Mouse (Mus musculus): ENCODE measurements around the gene Slamf9. TPM values are rescaled to one million over a fixed set of nuclear protein-coding genes. Genes with fewer than 3 reads are reported as not detected.

Slamf9 gene
- polyA plus RNA-seq, 1 experiment from 2014 or later = 1.5 TPM

DNA sequence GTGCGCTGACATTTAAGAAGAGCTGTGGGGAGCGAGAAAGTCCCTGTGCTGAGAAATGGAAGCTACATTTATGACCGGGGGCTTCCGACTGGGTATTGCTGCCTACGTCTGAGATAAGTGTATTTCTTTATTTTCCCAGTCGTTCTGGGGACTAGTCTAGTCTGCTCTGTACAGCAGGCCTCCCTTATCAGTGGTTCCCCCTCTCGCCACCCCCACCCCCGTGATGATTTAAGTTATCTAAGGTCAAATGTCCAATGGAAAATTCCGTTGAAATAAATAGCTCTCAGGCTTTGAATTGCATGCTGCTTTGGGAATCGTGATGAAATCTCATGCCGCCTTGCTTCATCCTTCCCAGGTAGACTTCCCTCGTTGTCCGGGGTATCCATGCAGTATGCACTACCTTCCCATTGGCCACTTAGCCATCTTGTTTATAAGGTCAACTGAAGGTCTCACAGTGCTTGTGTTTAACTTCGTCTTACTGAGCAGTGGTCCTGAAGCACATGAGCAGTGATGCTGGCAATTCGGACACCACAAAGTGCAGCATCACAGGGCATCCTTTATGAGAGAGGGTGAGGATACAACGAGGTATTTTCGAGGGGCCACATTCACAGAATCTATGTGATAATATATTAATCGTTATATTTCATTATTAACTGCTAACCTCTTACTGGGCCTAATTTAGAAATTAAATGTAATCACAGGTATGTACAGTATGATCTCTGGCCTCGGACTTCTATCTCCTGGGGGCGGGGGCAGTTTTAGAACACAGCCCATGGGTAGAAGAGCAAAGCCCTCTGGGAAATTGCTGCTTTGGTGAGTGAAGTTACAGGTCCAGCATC is 41.9 kb upstream of the Slamf9 start:
- H3K4me3 ChIP-seq (ENCODE audit: control insufficient read depth in 1 of 2, insufficient read depth in 1 of 2, low read depth in 1 of 2, low read length in 2 of 2) = no peak overlapping the region
- no peak overlapping the region for H3K9ac ChIP-seq (ENCODE audit: low read length)
- H3K9me3 ChIP-seq (ENCODE audit: control insufficient read depth, low read length) = no peaks in the 10 kb centered on the region
- no peaks in the 10 kb centered on the region for H3K36me3 ChIP-seq (ENCODE audit: control insufficient read depth, insufficient read depth, low read length)
- peak overlapping the region; percentile 9 to 35; a peak in 2 of 4 replicates for H3K27ac ChIP-seq (replicated peaks in 1 of 2; ENCODE audit: control insufficient read depth in 1 of 2, insufficient read depth in 1 of 2, low read depth in 2 of 2, low read length in 2 of 2)
- H3K27me3 ChIP-seq (ENCODE audit: control insufficient read depth, insufficient read depth, low read length) = no peaks in the 10 kb centered on the region
- peak overlapping the region; percentile 35 for H3K4me2 ChIP-seq (ENCODE audit: low read length)
- H3K4me1 ChIP-seq (ENCODE audit: control insufficient read depth in 2 of 2, insufficient read depth in 2 of 2, low read length in 2 of 2) = peaks cover 18 to 32% of the 10 kb centered on the region in 2 experiments
- peak; percentile 40; the same call in 1 of the 2 replicates for ATAC-seq (ENCODE audit: insufficient number of reproducible peaks, insufficient read depth, low FRiP score, low read depth)
- 38% methylated on average over 20 of the region's 20 CpGs for WGBS

DNA sequence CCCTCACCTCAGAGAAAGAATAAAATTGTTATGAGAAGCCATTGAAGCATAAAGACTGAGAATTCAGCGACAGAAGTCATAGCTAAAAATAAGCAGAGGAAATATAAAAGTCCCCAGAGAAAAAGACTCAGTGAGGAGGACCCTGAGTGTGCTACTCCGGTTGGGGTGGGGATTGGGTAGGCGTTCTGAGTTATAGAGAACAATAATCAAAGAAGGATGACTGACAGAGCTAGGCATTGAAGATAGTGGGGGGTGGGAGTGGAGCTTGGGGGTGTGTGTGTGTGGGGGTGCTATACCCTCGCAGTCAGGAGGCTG is 41.4 kb upstream of the Slamf9 start:
- H3K27ac ChIP-seq (replicated peaks in 1 of 2; ENCODE audit: control insufficient read depth in 1 of 2, insufficient read depth in 1 of 2, low read depth in 2 of 2, low read length in 2 of 2) = no peak overlapping the region
- H3K4me3 ChIP-seq (ENCODE audit: control insufficient read depth in 1 of 2, insufficient read depth in 1 of 2, low read depth in 1 of 2, low read length in 2 of 2) = no peak overlapping the region
- H3K36me3 ChIP-seq (ENCODE audit: control insufficient read depth, insufficient read depth, low read length) = no peaks in the 10 kb centered on the region
- no peak overlapping the region for H3K9ac ChIP-seq (ENCODE audit: low read length)
- no peaks in the 10 kb centered on the region for H3K27me3 ChIP-seq (ENCODE audit: control insufficient read depth, insufficient read depth, low read length)
- H3K4me1 ChIP-seq (ENCODE audit: control insufficient read depth in 2 of 2, insufficient read depth in 2 of 2, low read length in 2 of 2) = peaks cover 18 to 32% of the 10 kb centered on the region in 2 experiments
- WGBS = 83% methylated on average over 4 of the region's 4 CpGs
- no peak for ATAC-seq (ENCODE audit: insufficient number of reproducible peaks, insufficient read depth, low FRiP score, low read depth)
- H3K9me3 ChIP-seq (ENCODE audit: control insufficient read depth, low read length) = no peaks in the 10 kb centered on the region
- H3K4me2 ChIP-seq (ENCODE audit: low read length) = no peak overlapping the region

DNA sequence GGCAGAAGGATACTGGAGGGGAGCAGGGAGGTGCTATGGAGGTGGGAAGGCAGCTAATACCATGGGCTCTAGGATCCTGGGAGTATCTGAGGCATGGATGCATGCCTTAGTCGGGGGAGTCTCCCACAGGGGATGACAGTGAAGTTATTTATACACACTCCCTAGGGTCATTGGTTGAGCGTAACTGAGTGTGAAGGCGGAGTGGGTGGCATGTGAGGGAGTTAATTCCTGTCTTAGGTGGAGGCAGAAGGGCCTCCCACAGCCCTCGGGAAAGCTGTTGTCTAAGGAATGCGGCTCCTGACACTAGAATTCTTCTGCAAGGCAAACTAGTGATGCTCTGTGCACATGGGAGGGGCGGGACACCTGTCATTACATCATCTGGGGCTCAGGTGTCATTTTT is 38.4 kb upstream of the Slamf9 start:
- H3K4me2 ChIP-seq (ENCODE audit: low read length) = no peak overlapping the region
- ATAC-seq (ENCODE audit: insufficient number of reproducible peaks, insufficient read depth, low FRiP score, low read depth) = no peak; the same call in 1 of the 2 replicates
- H3K36me3 ChIP-seq (ENCODE audit: control insufficient read depth, insufficient read depth, low read length) = no peaks in the 10 kb centered on the region
- H3K9ac ChIP-seq (ENCODE audit: low read length) = no peak overlapping the region
- no peaks in the 10 kb centered on the region for H3K27me3 ChIP-seq (ENCODE audit: control insufficient read depth, insufficient read depth, low read length)
- no peak overlapping the region for H3K4me3 ChIP-seq (ENCODE audit: control insufficient read depth in 1 of 2, insufficient read depth in 1 of 2, low read depth in 1 of 2, low read length in 2 of 2)
- no peak overlapping the region for H3K27ac ChIP-seq (replicated peaks in 1 of 2; ENCODE audit: control insufficient read depth in 1 of 2, insufficient read depth in 1 of 2, low read depth in 2 of 2, low read length in 2 of 2)
- 30% methylated on average over 6 of the region's 6 CpGs for WGBS
- H3K4me1 ChIP-seq (ENCODE audit: control insufficient read depth in 2 of 2, insufficient read depth in 2 of 2, low read length in 2 of 2) = peaks cover 17 to 28% of the 10 kb centered on the region in 2 experiments
- no peaks in the 10 kb centered on the region for H3K9me3 ChIP-seq (ENCODE audit: control insufficient read depth, low read length)

DNA sequence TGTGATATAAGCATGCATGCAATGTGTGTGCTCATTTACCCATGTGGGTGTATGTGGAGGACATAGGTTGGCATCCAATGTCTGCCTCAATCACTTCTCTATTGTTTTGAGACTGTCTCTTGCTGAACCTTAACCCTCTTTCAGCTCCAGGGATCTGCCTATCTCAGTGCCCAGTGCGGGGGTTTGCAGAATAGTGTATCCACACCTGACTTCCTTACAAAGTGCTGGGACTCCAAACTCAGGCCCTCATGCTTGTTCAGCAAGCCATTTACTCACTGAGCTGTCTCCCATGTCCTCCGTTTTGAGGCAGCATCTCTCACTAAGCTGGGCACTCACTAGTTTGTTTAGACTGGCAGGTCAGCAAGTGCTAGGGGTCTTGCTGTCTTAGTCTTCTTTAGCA is 36.5 kb upstream of the Slamf9 start:
- whole genome bisulfite sequencing = 74% methylated on average over 2 of the region's 2 CpGs

DNA sequence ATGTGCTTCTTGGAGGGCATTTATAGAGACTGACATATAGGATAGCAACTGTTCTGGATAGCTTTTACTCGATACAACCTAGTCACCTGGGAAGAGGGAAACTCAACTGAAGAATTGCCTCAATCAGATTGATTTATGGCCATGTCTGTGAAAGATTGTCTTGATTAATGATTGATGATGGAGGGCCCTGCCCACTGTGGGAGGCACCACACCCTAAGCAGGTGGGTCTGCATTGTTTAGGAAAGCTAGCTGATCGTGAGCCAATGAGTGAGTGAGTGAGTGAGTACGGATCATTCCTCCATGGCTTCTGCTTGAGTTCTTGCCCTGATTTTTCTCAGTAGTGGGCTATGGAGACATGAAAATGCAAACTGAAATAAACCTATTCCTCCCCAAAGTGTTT is 34.6 kb upstream of the Slamf9 start:
- 81% methylated on average over 3 of the region's 3 CpGs for WGBS

More for the DNA sequence above, 36.5 kb upstream of the Slamf9 start:
- no peak overlapping the region for H3K4me2 ChIP-seq (ENCODE audit: low read length)
- no peaks in the 10 kb centered on the region for H3K9me3 ChIP-seq (ENCODE audit: control insufficient read depth, low read length)
- no peak overlapping the region for H3K27ac ChIP-seq (replicated peaks in 1 of 2; ENCODE audit: control insufficient read depth in 1 of 2, insufficient read depth in 1 of 2, low read depth in 2 of 2, low read length in 2 of 2)
- H3K36me3 ChIP-seq (ENCODE audit: control insufficient read depth, insufficient read depth, low read length) = no peaks in the 10 kb centered on the region
- ATAC-seq (ENCODE audit: insufficient number of reproducible peaks, insufficient read depth, low FRiP score, low read depth) = no peak
- peaks cover 4 to 10% of the 10 kb centered on the region in 2 experiments for H3K4me1 ChIP-seq (ENCODE audit: control insufficient read depth in 2 of 2, insufficient read depth in 2 of 2, low read length in 2 of 2)
- H3K4me3 ChIP-seq (ENCODE audit: control insufficient read depth in 1 of 2, insufficient read depth in 1 of 2, low read depth in 1 of 2, low read length in 2 of 2) = no peak overlapping the region
- no peak overlapping the region for H3K9ac ChIP-seq (ENCODE audit: low read length)
- H3K27me3 ChIP-seq (ENCODE audit: control insufficient read depth, insufficient read depth, low read length) = no peaks in the 10 kb centered on the region

DNA sequence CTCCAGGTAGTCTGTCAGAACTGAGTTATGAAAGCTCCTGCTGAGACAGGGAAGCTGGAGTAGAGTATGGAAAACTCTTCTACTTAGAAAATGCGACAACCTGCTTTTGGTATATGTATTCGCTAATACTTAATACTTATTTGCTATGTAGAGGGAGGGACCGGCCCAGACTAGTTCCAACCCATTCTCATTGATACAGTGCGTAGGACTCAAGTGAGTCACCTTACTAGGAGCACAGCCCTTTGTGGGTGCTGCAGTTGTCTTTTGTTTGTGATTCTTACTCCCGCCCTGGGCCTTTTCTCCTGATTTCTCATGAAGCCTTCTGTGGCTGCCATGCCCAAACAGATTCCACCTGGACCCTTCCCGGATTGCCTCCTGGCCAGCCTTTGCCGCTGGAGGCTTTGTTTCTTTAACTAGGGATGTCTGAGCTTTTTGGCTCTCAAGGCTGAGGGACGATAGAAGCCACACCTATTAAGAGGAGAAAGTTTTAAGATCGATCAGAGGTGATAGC is 33.2 kb upstream of the Slamf9 start:
- Histone ChIP-seq H3K27ac (replicated peaks in 1 of 2; ENCODE audit: control insufficient read depth in 1 of 2, insufficient read depth in 1 of 2, low read depth in 2 of 2, low read length in 2 of 2) (no peak overlapping the region), H3K4me1 (ENCODE audit: control insufficient read depth in 2 of 2, insufficient read depth in 2 of 2, low read length in 2 of 2) (no peaks in the 10 kb centered on the region; a peak in 1 of 4 replicates), H3K9me3 (ENCODE audit: control insufficient read depth, low read length) (no peaks in the 10 kb centered on the region), H3K4me3 (ENCODE audit: control insufficient read depth in 1 of 2, insufficient read depth in 1 of 2, low read depth in 1 of 2, low read length in 2 of 2) (no peak overlapping the region), H3K27me3 (ENCODE audit: control insufficient read depth, insufficient read depth, low read length) (no peaks in the 10 kb centered on the region), H3K9ac (ENCODE audit: low read length) (no peak overlapping the region), H3K4me2 (ENCODE audit: low read length) (no peak overlapping the region), H3K36me3 (ENCODE audit: control insufficient read depth, insufficient read depth, low read length) (no peaks in the 10 kb centered on the region)
- 72% methylated on average over 9 of the region's 9 CpGs for WGBS
- no peak for ATAC-seq (ENCODE audit: insufficient number of reproducible peaks, insufficient read depth, low FRiP score, low read depth)

More for the DNA sequence above, 34.6 kb upstream of the Slamf9 start:
- no peak overlapping the region for H3K4me3 ChIP-seq (ENCODE audit: control insufficient read depth in 1 of 2, insufficient read depth in 1 of 2, low read depth in 1 of 2, low read length in 2 of 2)
- H3K4me1 ChIP-seq (ENCODE audit: control insufficient read depth in 2 of 2, insufficient read depth in 2 of 2, low read length in 2 of 2) = peaks cover 4 to 6% of the 10 kb centered on the region in 2 experiments
- no peaks in the 10 kb centered on the region for H3K27me3 ChIP-seq (ENCODE audit: control insufficient read depth, insufficient read depth, low read length)
- H3K9ac ChIP-seq (ENCODE audit: low read length) = no peak overlapping the region
- H3K4me2 ChIP-seq (ENCODE audit: low read length) = no peak overlapping the region
- no peak overlapping the region for H3K27ac ChIP-seq (replicated peaks in 1 of 2; ENCODE audit: control insufficient read depth in 1 of 2, insufficient read depth in 1 of 2, low read depth in 2 of 2, low read length in 2 of 2)
- H3K36me3 ChIP-seq (ENCODE audit: control insufficient read depth, insufficient read depth, low read length) = no peaks in the 10 kb centered on the region
- H3K9me3 ChIP-seq (ENCODE audit: control insufficient read depth, low read length) = no peaks in the 10 kb centered on the region
- ATAC-seq (ENCODE audit: insufficient number of reproducible peaks, insufficient read depth, low FRiP score, low read depth) = no peak

DNA sequence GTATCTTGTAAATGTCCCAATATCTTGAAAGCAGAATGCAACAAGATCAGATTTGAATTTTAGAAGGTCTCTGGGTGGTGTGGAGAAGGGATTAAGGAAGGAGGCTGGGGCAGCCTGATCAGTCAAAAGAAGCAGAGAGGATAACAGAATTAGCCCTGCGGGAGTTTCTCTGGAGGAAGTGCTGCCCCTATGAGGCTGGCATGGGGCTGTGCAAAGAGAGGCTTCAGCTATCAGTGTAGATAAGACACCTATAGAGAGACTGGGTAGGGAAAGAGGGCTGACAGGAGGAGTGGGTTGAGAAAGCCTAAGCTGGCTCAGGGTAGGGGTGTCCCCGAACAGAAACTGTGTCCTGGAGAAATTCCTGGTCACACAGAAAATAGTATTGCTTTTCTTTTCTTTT is 24.9 kb upstream of the Slamf9 start:
- H3K27ac ChIP-seq (replicated peaks in 1 of 2; ENCODE audit: control insufficient read depth in 1 of 2, insufficient read depth in 1 of 2, low read depth in 2 of 2, low read length in 2 of 2) = no peak overlapping the region
- H3K9me3 ChIP-seq (ENCODE audit: control insufficient read depth, low read length) = no peaks in the 10 kb centered on the region
- H3K4me1 ChIP-seq (ENCODE audit: control insufficient read depth in 2 of 2, insufficient read depth in 2 of 2, low read length in 2 of 2) = peaks cover 0 to 2% of the 10 kb centered on the region in 2 experiments; a peak in 1 of 4 replicates
- H3K9ac ChIP-seq (ENCODE audit: low read length) = 0 out of 2 replicates have a peak overlapping the region, but pooled peaks have one; percentile 25
- H3K4me3 ChIP-seq (ENCODE audit: control insufficient read depth in 1 of 2, insufficient read depth in 1 of 2, low read depth in 1 of 2, low read length in 2 of 2) = no peak overlapping the region
- ATAC-seq (ENCODE audit: insufficient number of reproducible peaks, insufficient read depth, low FRiP score, low read depth) = no peak
- WGBS = 17% methylated on average over 2 of the region's 2 CpGs
- no peak overlapping the region for H3K4me2 ChIP-seq (ENCODE audit: low read length)
- H3K36me3 ChIP-seq (ENCODE audit: control insufficient read depth, insufficient read depth, low read length) = no peaks in the 10 kb centered on the region
- H3K27me3 ChIP-seq (ENCODE audit: control insufficient read depth, insufficient read depth, low read length) = no peaks in the 10 kb centered on the region

Measured in heart, embryonic 14.5 days (tissue).